Mouse (Mus musculus) hindbrain, postnatal 0 days (tissue): Measurements from ENCODE around the gene Cacna1s. TPM values are rescaled to one million over a fixed set of nuclear protein-coding genes. Genes with fewer than 3 reads are reported as not detected.
A peak's percentile ranks its signal among the peaks of the same experiment; 100 is the strongest.

Experiments
- ATAC-seq: fragments of 200-750 bp; cut with Nextera tagmentation; 2 replicates; pipeline ENCODE4 v1.8.0; 2017; ENCODE audit warnings: mild to moderate bottlenecking, moderate TSS enrichment, moderate library complexity
- DNase-seq: peaks from one replicate; pipeline ENCODE4 v3.0.0-alpha.2; 2015; ENCODE audit warnings: low spot score
- H3K27ac ChIP-seq: fragments of 300-500 bp; sonication (generic); 2 replicates; pipeline ENCODE4 v1.5.1; 2014; ENCODE audit warnings: mild to moderate bottlenecking
- H3K27me3 ChIP-seq: fragments of 300-500 bp; sonication (generic); 2 replicates; pipeline ENCODE4 v1.6.1; 2014; ENCODE audit warnings: low read length, mixed read lengths; ENCODE audit not compliant: insufficient read depth
- H3K36me3 ChIP-seq: fragments of 300-500 bp; sonication (generic); 2 replicates; pipeline ENCODE4 v1.6.1; 2014; ENCODE audit warnings: low read length, mixed read lengths; ENCODE audit not compliant: insufficient read depth
- H3K4me1 ChIP-seq: fragments of 300-500 bp; sonication (generic); 2 replicates; pipeline ENCODE4 v1.6.1; 2014; ENCODE audit warnings: antibody characterized with exemption, low read length, mixed read lengths; ENCODE audit not compliant: insufficient read depth
- H3K4me2 ChIP-seq: fragments of 300-500 bp; sonication (generic); 2 replicates; pipeline ENCODE4 v1.6.1; 2014; ENCODE audit warnings: low read depth, mild to moderate bottlenecking, low read length, moderate library complexity, mixed read lengths
- H3K4me3 ChIP-seq: fragments of 300-500 bp; sonication (generic); 2 replicates; pipeline ENCODE4 v1.5.1; 2014; ENCODE audit warnings: low read length
- H3K9ac ChIP-seq: fragments of 300-500 bp; sonication (generic); replicated peaks from 2 replicates; pipeline ENCODE4 v1.6.1; 2014; ENCODE audit warnings: mild to moderate bottlenecking, low read length, moderate library complexity, mixed read lengths
- H3K9me3 ChIP-seq: fragments of 300-500 bp; sonication (generic); 2 replicates; pipeline ENCODE4 v1.6.1; 2016; ENCODE audit warnings: low read length, mixed read lengths
- CTCF ChIP-seq: IDR thresholded peaks from 2 replicates; pipeline ENCODE4 v1.5.1; 2016; ENCODE audit warnings: antibody characterized with exemption, control low read depth, low read depth
- WGBS: fragments of 180-500 bp; shearing (Covaris S2); extraction: QIAGEN DNeasy Blood & Tissue Kit; methylation state at CpG from one replicate; pipeline ENCODE4 v1.1.7; 2014; 5-methylcytosine and 5-hydroxymethylcytosine counted together
- polyA plus RNA-seq: library from polyadenylated mRNA; unstranded; fragments of >200 nt; fragmentation: Nextera tagmentation; extraction: Ambion mirVana; gene quantifications from 2 replicates; pipeline ENCODE4 v1.2.1, GENCODE M21; 2015
- total RNA-seq: library from RNA; depleted of rRNA; stranded (reverse); fragments of >200 nt; gene quantifications from 2 replicates; pipeline ENCODE4 v1.2.3, GENCODE M21; 2014

Gene Cacna1s
- total and polyA plus RNA-seq, 2 experiments from 2014 or later, result 0.53 to 1.9 TPM

- ATAC-seq (no peak), DNase-seq (peak; percentile 88)
- no peaks in the 10 kb centered on the region for H3K36me3 ChIP-seq
- no peak overlapping the region for H3K9ac ChIP-seq
- no peaks in the 10 kb centered on the region for H3K27me3 ChIP-seq
- TF ChIP-seq CTCF, result no peak
- H3K4me1 ChIP-seq, result peaks cover 83% of the 10 kb centered on the region
- H3K4me2 ChIP-seq, result peak overlapping the region; percentile 41
- H3K4me3 ChIP-seq, result no peak overlapping the region; the same call in 1 of the 2 replicates
- peak overlapping the region; percentile 48 for H3K27ac ChIP-seq
- no peaks in the 10 kb centered on the region for H3K9me3 ChIP-seq
- 2% methylated on average over 4 of the region's 4 CpGs for WGBS
Measured at GRCm38 (mm10) chr1:136137575-136137974, 85.0 kb downstream of the Cacna1s start.

DNA sequence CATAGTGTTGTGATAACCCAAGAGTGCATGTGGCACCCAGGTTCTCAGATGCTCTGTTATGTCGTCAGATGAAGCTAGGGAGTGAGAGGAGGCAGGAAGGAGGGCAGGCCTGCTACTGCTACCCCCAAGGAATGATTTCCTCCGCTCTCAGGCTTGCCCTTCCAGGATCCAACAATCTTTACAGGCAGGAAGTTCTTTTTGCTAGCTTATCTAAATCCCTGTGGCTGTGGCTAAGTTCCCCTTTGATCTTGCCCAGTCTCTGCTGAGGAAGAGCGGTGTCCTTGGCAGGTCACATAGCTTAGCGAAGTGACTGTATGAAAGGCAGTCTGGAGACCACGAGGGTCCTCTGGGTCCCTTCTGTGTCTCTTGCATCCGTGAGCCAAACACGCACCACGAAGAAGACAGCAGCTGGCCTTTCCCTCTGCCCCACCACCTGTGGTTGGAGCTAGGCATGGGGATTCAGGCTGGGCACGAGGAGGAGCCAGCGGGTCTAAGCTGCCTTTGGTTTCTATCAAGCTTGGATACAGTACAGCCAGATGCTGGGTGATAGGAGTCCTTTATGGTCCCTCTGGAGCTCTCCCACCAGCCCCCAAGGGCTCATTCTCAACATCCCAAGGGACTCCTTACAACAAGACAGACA, 85.8 kb downstream of the Cacna1s start:
- DNase-seq (peak; percentile 41), ATAC-seq (no peak)
- no peak overlapping the region for H3K4me3 ChIP-seq
- H3K4me1 ChIP-seq, result peaks cover 91% of the 10 kb centered on the region
- no peak overlapping the region for H3K9ac ChIP-seq
- WGBS, result 36% methylated on average over 10 of the region's 10 CpGs
- H3K27ac ChIP-seq, result peak overlapping the region; percentile 48; the same call in 1 of the 2 replicates
- H3K27me3 ChIP-seq, result no peaks in the 10 kb centered on the region
- H3K36me3 ChIP-seq, result no peaks in the 10 kb centered on the region
- TF ChIP-seq CTCF, result no peak
- no peaks in the 10 kb centered on the region for H3K9me3 ChIP-seq
- H3K4me2 ChIP-seq, result peak overlapping the region; percentile 41

- peak; percentile 89 for DNase-seq
- Histone ChIP-seq H3K4me1 (peaks cover 81% of the 10 kb centered on the region), H3K4me3 (peak overlapping the region; percentile 35), H3K9me3 (no peaks in the 10 kb centered on the region), H3K27ac (peak overlapping the region; percentile 92), H3K36me3 (peaks cover 6% of the 10 kb centered on the region; the same call in 1 of the 2 replicates), H3K9ac (peak overlapping the region; percentile 56), H3K27me3 (no peaks in the 10 kb centered on the region), H3K4me2 (peak overlapping the region; percentile 68)
- TF ChIP-seq CTCF, result no peak
- WGBS, result under 1% methylated on average over 32 of the region's 32 CpGs
- ATAC-seq, result peak; percentile 77
Measured at GRCm38 (mm10) chr1:136139990-136140640, 87.6 kb downstream of the Cacna1s start.

DNA sequence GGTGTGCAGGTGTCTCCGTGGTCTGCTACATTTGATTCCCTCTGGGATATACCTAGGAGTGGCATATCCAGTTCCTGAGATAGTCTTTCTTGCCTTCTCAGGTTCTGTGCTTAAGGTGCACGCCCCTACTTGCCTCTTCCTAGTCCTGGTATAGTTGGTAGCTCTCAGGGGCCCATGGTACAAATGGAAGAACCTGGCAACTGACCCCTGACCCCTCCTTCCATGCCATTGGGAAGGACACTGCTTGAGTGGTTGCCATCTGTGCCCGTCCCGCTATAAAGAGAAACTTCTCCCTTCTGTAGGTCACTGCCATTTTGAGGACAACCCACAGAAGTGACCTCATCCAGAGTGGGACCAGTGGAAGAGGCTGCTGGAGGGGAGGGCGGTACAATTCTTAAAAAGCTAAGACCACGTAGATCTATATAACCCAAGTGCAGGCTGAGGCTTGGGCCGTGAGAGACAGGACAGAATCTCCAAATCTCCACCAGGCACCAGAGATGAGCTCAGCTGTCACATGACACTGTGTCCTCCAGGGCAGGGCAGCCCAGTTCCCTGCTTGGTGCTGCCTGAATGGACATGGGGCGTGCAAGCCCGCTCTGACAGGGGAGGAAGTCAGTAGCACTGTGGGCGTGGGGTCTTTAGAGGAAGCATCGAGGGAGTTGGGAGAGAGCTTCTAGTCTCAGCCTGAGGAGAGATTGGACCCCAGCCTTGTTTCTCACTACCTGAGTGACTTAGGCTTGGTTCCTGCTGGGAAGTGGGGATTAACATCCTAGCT, 88.8 kb downstream of the Cacna1s start:
- Histone ChIP-seq H3K9me3 (no peaks in the 10 kb centered on the region), H3K4me3 (no peak overlapping the region), H3K36me3 (peaks cover 15% of the 10 kb centered on the region; the same call in 1 of the 2 replicates), H3K27me3 (no peaks in the 10 kb centered on the region), H3K4me1 (peaks cover 71% of the 10 kb centered on the region), H3K9ac (no peak overlapping the region), H3K4me2 (0 out of 2 replicates have a peak overlapping the region, but pooled peaks have one; percentile 3), H3K27ac (peak overlapping the region; percentile 72)
- TF ChIP-seq CTCF, result no peak
- 73% methylated on average over 11 of the region's 11 CpGs for WGBS
- DNase-seq (no peak), ATAC-seq (no peak)

- ATAC-seq, result peak; percentile 61
- Histone ChIP-seq H3K4me3 (no peak overlapping the region), H3K36me3 (peaks cover 22% of the 10 kb centered on the region), H3K27me3 (no peaks in the 10 kb centered on the region), H3K9ac (no peak overlapping the region), H3K4me1 (peaks cover 61% of the 10 kb centered on the region), H3K9me3 (no peaks in the 10 kb centered on the region), H3K27ac (peak overlapping the region; percentile 72), H3K4me2 (no peak overlapping the region)
- WGBS, result 5% methylated on average over 6 of the region's 6 CpGs
- TF ChIP-seq CTCF, result no peak
- peak; percentile 89 for DNase-seq
Measured at GRCm38 (mm10) chr1:136142336-136142735, 89.8 kb downstream of the Cacna1s start.

DNA sequence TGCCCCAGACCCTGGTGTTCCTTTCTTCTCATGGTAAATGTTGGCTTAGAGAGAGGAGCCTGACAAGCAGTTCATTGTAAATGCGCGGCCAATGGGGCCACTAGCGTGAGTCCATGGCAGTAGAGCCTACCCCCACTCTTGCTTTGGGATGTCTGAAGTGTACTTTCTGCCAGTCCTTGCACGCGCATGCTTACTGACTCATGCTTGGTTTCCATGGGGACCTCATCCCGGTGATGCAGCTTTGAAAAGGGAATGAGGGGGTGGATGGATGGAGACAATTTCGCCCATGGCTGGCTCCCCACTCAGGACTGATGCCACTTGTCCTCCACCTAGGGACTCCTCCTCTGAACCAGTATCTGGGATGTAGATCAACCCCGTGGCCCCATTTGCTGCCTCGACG, 91.0 kb downstream of the Cacna1s start:
- TF ChIP-seq CTCF, result no peak
- Histone ChIP-seq H3K4me1 (peaks cover 50% of the 10 kb centered on the region), H3K4me2 (no peak overlapping the region), H3K36me3 (peaks cover 34% of the 10 kb centered on the region), H3K9me3 (no peaks in the 10 kb centered on the region), H3K9ac (no peak overlapping the region), H3K27me3 (no peaks in the 10 kb centered on the region), H3K4me3 (no peak overlapping the region), H3K27ac (peak overlapping the region; percentile 65)
- DNase-seq, result peak; percentile 65
- 43% methylated on average over 10 of the region's 10 CpGs for WGBS
- ATAC-seq, result peak; percentile 41
